Mouse (Mus musculus): ENCODE measurements around the gene Cryaa. TPM values are rescaled to one million over a fixed set of nuclear protein-coding genes. Genes with fewer than 3 reads are reported as not detected.

Cryaa gene
- total RNA-seq, 2 experiments from 2014 or later: not detected

DNA sequence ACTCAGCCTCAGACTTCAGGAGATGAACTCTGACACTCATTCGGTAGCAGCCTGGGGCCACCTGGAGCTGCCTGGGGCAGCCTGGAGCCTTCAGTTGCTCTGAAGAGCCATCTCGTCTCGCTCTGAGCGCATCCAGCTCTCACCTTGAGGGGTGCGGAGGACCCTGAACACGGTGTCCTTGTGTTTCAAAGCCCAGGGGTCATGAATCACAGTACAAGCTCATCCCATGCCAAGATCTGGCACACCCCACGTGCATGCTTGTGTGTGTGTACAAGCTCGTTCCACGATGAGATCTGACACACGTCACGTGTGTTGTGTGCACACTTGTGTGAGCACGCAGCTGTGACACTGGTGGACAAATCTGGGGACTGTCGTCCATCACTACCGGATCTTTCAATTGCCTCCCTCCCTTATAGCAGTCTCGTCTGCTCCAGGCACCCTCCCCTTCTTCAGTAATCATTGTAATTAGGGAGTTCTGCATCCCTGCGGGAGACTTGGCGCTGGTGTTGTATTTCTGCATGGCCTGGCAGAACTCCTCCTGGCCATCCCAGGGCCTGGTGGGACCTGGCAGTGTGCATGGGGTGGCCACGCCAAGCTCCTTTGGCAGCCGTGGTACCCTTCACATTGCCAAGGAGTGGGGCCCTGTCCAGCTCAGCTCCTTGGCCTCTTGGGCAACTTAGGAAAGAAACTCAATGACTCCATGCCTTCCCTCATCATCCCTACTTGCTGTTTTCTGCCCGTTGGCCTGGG lies 27.8 kb downstream of the Cryaa start:
- DNase-seq (ENCODE audit: low spot score in 2 of 2): peak; percentile 33 to 60

DNA sequence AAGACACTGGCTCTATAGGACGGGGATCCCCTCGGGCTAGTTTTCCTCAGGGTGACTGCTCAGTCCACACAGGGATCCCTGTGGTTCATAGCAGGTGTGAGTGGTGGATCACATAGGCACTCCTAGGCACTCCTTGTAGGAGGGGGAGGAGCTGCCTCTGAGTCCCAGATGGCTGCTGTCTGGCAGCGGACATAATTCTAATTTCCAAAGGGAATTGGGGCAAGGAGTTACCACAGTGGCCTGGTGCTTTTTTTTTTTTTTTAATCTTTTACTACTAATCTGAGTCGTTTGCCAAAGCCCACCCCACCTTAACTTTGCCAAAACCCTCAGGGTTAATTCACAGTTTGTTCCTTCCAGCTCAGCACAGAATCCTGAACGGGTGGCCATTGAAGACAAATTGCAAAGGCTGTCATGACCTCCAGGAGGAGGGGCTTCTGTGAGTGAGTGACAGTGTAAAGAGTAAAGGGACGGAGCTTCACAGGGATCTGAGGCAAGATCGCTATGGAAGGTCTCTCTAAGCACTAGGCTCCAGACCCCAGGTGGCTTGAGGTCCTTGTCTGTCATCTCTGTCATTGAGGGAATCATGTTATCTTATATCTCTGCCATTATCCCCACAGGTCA lies 31.6 kb downstream of the Cryaa start:
- no peak for DNase-seq (ENCODE audit: low spot score in 2 of 2)

DNA sequence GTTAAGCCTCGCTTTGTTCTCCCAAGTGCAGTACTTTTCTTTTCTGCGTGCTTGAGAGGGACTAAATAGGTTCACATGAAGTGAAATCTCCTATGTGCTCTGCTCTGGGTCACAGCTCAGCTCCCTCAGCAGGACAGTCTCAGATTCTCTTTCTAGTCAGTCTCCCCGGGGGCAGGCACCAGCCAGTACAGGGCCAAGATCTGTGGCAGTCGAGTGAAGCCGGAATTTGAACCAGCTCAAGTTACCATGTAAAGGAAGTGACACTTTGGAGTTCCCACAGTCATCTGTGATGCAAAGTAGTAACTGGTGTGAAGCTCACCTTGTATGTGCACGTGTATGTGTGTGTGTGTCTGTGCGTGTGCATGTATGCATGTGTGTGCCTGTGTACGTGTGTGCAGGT lies 32.8 kb downstream of the Cryaa start:
- DNase-seq (ENCODE audit: low spot score in 2 of 2): no peak

DNA sequence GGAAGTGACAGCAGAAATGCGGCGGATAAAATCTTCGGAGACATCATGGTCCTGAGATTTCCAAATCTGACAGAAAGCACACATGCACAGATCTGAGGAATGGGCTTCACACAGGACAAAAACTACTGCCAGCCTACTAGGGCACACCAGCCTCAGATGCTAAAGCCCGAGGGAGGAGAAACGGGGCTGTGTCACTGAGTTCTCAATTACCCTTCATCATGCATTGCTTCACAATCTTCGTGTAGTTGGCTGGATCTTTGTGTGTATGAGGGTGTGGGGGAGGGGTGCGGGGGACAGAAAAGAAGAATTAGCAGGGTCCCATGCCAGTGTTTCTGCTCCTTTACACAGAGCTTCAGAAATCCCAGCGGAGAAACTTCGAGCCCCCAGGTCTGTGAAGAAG lies 36.1 kb downstream of the Cryaa start:
- DNase-seq (ENCODE audit: low spot score in 2 of 2): no peak

DNA sequence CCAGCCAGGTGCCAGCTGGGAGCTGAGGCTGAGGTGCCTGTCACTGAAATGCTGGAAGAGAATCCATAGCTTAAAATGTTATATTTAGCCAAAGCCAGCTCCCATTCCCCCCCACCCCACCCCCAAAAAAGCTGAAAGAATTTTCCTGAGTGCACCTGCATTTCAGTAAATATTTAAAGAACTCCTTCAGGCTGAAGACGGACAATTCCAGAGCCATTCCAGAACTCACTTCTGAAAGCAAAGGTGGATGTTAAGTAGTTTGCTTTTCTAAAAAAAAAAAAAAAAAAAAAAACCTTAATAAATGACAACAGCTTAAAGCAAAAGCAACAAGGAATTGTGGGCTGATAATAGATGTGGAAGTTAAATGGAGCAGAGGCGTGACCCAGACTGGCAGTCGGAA lies 36.5 kb downstream of the Cryaa start:
- no peak for DNase-seq (ENCODE audit: low spot score in 2 of 2)

DNA sequence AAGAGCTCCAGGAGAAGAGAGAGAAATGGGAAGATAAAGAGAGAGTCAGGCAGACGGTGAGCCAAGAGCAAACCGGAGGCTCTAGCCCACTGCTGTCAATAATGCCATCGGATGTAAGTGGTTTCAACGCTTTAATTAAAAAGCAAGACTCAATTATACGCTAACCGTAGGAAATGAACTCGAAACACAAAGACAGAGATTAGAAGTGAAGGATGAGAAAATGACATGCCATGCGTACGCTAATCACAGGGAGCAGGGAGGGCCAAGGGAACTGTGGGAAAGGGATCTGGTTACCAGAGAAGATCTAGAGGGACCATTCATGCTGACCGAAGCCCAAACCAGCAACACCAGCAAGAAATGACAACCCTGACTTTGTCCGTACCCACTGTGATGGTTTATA lies 37.4 kb downstream of the Cryaa start:
- no peak for DNase-seq (ENCODE audit: low spot score in 2 of 2)

DNA sequence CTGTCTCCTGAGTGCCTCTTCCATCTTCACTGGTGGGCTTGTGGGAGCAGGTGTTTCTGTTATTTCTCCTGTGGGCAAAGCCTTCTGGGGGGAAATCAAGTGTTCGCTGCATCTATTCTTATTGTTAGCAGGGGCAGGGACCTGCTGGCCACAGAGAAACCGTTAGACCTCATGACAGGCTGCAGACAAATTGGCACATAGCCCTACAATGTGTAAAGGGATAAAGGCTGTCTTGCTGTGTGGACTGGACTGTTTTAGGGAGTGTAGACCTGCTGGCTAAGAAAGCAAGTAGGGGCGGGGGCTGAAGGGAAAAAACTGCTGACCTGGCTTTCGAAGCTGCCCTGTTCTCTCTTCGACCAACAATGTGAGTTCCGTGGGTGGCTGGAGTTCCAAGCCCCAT lies 44.0 kb downstream of the Cryaa start:
- no peak for DNase-seq (ENCODE audit: low spot score in 2 of 2)

DNA sequence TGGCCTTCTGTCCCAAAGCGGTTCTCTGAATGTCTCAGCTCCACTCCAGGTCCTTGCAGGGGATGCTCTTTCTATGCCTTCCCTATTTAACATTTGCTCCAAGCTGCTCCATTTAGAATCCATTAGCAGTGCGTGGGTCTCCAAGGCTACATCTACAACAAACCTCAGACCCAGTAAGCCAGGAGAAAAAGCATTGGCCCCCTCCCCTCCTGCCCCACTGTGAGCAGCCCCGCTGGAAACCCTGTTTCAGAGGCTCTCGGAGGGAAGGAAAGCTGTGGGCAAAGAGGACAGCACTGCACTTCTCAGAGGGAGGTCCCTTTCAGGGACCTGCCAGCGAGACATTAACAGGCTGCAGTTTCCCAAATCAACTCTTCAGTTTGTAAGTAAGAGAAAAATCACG lies 47.8 kb downstream of the Cryaa start:
- DNase-seq (ENCODE audit: low spot score in 2 of 2): no peak

DNA sequence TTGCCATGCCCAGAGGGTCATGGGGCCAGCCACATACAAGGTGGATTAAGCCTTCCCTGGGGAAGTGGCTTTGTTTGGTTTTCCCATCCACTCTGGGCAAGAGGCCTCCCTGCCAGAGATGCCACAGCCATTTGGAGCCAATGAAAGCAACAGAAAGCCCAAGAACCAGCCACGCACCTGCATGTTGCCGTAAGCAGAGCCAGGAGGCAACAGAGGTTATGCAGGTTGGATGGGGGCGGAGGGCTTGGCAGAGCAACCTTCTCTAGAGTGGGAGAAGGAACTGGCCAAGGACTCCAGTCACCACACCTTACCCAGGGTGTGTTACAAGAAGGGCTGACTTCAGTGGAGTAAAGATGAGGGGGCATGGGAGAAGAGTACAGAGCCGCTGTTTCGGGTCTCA lies 48.6 kb downstream of the Cryaa start:
- no peak for DNase-seq (ENCODE audit: low spot score in 2 of 2)

DNA sequence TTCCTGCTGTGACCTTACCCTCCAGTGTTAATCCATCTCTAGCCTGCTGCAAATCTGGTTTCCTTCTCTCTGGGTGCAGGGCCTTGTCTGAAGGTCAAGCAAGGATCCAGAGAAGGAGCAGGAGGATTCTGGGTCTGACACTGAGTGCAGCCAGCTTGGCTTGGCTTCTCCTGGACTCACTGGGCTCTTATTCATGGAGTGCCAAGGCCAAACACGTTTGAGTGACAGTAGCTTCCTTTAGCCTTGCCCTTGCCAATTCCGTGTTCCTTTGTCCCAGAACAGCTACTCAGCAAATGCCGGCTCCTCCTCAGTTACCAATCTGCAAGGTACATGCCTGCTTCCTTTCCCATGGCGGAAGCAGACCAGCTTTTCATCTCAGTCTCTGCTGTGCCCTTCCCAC lies 49.6 kb downstream of the Cryaa start:
- DNase-seq (ENCODE audit: low spot score in 2 of 2): peak in 1 of 2 experiments; percentile 17

DNA sequence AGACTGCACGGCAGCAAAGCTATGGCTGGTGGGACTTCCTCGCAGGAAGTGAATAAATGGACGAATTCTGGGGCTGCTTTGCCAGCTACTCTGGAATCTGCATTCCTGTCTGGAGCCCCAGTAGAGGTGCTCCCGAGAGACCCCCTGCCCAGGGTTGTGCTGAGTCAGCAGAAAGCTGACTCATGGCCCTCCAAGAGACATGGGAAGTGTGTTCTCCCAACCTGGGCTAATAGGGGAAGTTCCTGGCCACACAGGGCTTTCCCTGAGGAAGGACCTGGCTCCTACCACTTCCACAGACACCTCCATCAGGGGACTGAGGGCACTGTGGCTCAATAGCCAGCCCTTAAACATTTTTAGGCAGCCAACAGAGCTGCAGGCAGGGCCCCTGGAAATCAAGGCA lies 50.4 kb downstream of the Cryaa start:
- DNase-seq (ENCODE audit: low spot score in 2 of 2): no peak

DNA sequence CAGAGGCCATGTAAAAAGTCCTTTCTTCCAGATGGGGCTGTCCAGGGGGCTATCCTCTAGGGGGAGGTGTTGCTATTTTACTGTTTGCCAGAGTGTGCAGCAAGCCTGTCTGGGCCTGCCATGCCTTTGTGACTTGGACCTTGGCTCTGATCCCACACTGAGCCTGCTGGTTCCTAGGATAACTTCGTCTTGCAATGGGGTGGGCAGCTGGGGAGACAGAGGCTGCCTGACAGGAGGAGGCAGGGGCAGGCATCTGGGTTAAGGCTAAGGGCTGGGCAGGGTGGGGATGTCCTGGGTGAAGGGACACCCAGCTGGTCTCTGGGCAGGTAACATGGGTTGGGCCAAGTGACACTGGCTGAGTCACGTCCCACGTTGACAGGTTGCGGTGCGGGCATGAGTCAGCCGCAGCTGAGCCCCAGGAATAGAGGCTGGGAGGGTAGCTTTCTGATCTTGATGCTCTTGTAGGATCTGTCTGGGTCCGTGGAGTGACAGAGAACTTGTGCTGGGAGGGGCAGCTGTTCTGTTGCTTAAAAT lies 51.4 kb downstream of the Cryaa start:
- no peak for DNase-seq (ENCODE audit: low spot score in 2 of 2)

DNA sequence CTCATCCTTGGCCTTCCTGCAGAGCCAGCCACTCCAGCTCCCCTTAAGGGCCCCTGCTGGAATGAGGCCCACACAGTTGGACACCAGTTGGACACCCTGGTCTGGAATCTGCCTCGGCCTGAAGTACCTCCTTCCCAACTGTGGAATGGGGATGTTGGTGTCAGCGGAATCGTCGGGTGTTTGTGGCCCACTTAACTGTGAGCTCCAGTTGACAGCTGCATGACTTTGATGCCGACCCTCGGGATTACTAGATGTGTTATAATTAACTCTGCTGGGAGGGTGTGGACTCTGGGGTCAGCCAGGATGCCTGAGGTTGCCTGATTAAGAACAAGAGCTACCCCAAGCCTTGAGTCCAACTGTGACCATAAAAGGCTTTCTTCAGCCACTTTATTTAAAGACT lies 53.4 kb downstream of the Cryaa start:
- DNase-seq (ENCODE audit: low spot score in 2 of 2): no peak

Other genes with a start within 250 kb of the Cryaa start
- 10 to 100 TPM; 22.1 to 25.0 TPM for gene Wdr4, start 157.8 kb upstream of the Cryaa start, total RNA-seq (2021)
- 100 to 1,000 TPM; 245 to 254 TPM for gene Ndufv3, start 157.7 kb upstream of the Cryaa start, total RNA-seq (2021)
- gene Pknox1, start 113.1 kb upstream of the Cryaa start, total RNA-seq (2021): 10 to 100 TPM; 10.3 to 15.0 TPM
- 10 to 100 TPM; 58.5 to 61.6 TPM for gene Cbs, start 40.6 kb upstream of the Cryaa start, total RNA-seq (2021)
- gene U2af1, start 18.9 kb upstream of the Cryaa start, total RNA-seq (2021): 100 to 1,000 TPM; 123 to 125 TPM
- gene Sik1, start 178.0 kb downstream of the Cryaa start, total RNA-seq (2021): 10 to 100 TPM; 17.0 to 20.1 TPM